28 mouse cellular contexts compared by ENCODE assay signal in the genomic region with DNA sequence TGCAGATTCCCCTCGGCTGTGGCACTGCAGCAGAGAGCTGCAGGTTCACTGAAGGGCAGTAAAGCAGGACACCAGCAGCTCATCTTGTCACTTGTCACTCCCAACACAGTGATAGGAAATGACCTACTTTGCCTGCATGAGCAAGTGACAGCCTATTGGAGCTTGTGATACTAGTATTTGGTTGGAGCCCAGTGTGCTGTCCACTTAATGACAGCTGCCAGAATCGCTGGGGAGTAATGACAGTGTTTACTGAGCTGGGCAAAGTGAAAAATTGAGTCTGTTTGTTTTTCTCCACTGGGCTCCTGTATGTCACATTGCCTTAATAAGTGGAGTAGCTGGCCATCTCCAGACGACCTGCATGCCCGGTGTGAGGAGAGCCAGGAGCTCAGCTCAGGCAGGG. TPM values are rescaled to one million over a fixed set of nuclear protein-coding genes. Genes with fewer than 3 reads are reported as not detected.
DNase-seq lines count a peak whose midpoint lies in the region; ATAC-seq and TF ChIP-seq lines count a peak whose summit lies in the region.
"Had no signal": no experiment of that assay in that cellular context is flagged by ENCODE, and none has a peak within 500 bp of the region (broad histone marks: within the 10 kb centered on the region; RNA-seq: fewer than 3 reads in every experiment).

No protein-coding gene starts in this region.

- no peak for ATAC-seq in heart, embryonic 11.5 days (replicated peaks; ENCODE audit: insufficient number of reproducible peaks, low FRiP score, low TSS enrichment)
- ATAC-seq in heart, embryonic 13.5 days (ENCODE audit: extremely low read depth, insufficient number of reproducible peaks, low FRiP score, low TSS enrichment), result no peak
- ATAC-seq: activated CD4-positive, CD25-positive, alpha-beta regulatory T cell, adult 4 months; CD4-positive, CD25-positive, alpha-beta regulatory T cell, adult 4 months; forebrain, embryonic 15.5 days; hindbrain, postnatal 0 days; inflammation-experienced regulatory T-cells, adult 6 months; intestine, embryonic 16.5 days had no signal

- no peaks in the 10 kb centered on the region for H3K79me2 ChIP-seq in heart, adult 2 months (replicated peaks; ENCODE audit: control insufficient read depth, insufficient read depth, low read length)

- peak in 1 of 2 experiments; percentile 35 for DNase-seq in heart, adult 2 months
- DNase-seq in heart, postnatal 25 days (ENCODE audit: low spot score), result no peak
- peak; percentile 37 for DNase-seq in retina, postnatal 1 day
- DNase-seq in retina, embryonic 14.5 days (ENCODE audit: low spot score), result no peak
- DNase-seq: adrenal gland, adult 8-10 months; adrenal gland, postnatal 25 days; cerebellum, adult 18-20 months; cerebellum, postnatal 10 days; cerebellum, postnatal 36 days; embryo, embryonic 11 days; gastrocnemius, postnatal 25 days; heart, postnatal 4 days; kidney, adult 18-20 months had no signal

- no peak overlapping the region for H3K9ac ChIP-seq in heart, adult 2 months (ENCODE audit: low read depth, low read length)
- H3K9ac ChIP-seq in heart, embryonic 11.5 days (ENCODE audit: low read depth, low read length), result no peak overlapping the region
- H3K9ac ChIP-seq in heart, embryonic 13.5 days, result no peak overlapping the region
- H3K9ac ChIP-seq: embryonic facial prominence, embryonic 13.5 days; forebrain, embryonic 12.5 days; forebrain, embryonic 15.5 days; heart, embryonic 12.5 days; hindbrain, embryonic 14.5 days had no signal

- no peak overlapping the region for H3K4me3 ChIP-seq in heart, adult 2 months
- H3K4me3 ChIP-seq in heart, embryonic 11.5 days (ENCODE audit: low read depth, low read length), result no peak overlapping the region
- H3K4me3 ChIP-seq in heart, embryonic 13.5 days, result no peak overlapping the region
- H3K4me3 ChIP-seq: embryonic facial prominence, embryonic 10.5 days; embryonic facial prominence, embryonic 13.5 days; erythroblast, embryonic 14.5 days; forebrain, embryonic 12.5 days; forebrain, embryonic 15.5 days; heart, embryonic 12.5 days had no signal

- no peak for TF ChIP-seq POLR2A in heart, adult 2 months (IDR thresholded peaks at IDR 0.05; ENCODE audit: insufficient read depth, low read depth, low read length)

- H3K27ac ChIP-seq in heart, adult 2 months, result peak overlapping the region; percentile 53
- H3K27ac ChIP-seq in heart, embryonic 11.5 days (ENCODE audit: low read depth, low read length), result no peak overlapping the region
- H3K27ac ChIP-seq in heart, embryonic 13.5 days (replicated peaks), result peak overlapping the region; percentile 2; the same call in 1 of the 2 replicates
- H3K27ac ChIP-seq: embryonic facial prominence, embryonic 10.5 days; embryonic facial prominence, embryonic 13.5 days; forebrain, embryonic 12.5 days; forebrain, embryonic 15.5 days; hindbrain, embryonic 14.5 days; hindbrain, postnatal 0 days had no signal

- intact Hi-C loops in heart, adult 2 months (cut with DNase I), result loop anchor here (10.0 kb wide), 1 partner anchor 265 kb away; a partner anchor contains a TSS
- intact Hi-C loops in heart, postnatal 25 days (cut with DNase I), result no loop called here

- TF ChIP-seq EP300 in heart, adult 2 months (IDR thresholded peaks at IDR 0.05; ENCODE audit: insufficient read depth, low read depth, low read length), result 0 out of 2 replicates have a peak, but pooled peaks have one; percentile 13

- H3K36me3 ChIP-seq in heart, adult 2 months (ENCODE audit: control insufficient read depth, insufficient read depth, low read length), result no peaks in the 10 kb centered on the region
- H3K36me3 ChIP-seq in heart, embryonic 11.5 days (ENCODE audit: control insufficient read depth, insufficient read depth, low read length), result peaks cover 31% of the 10 kb centered on the region
- peaks cover 100% of the 10 kb centered on the region for H3K36me3 ChIP-seq in heart, embryonic 13.5 days

- TF ChIP-seq CTCF in heart, adult 2 months (IDR thresholded peaks at IDR 0.05), result no peak

- H3K4me2 ChIP-seq in heart, embryonic 11.5 days, result no peak overlapping the region
- H3K4me2 ChIP-seq in heart, embryonic 13.5 days, result no peak overlapping the region
- H3K4me2 ChIP-seq: embryonic facial prominence, embryonic 13.5 days; forebrain, embryonic 12.5 days; forebrain, embryonic 15.5 days; heart, embryonic 12.5 days; hindbrain, embryonic 14.5 days had no signal

- no peaks in the 10 kb centered on the region for H3K9me3 ChIP-seq in heart, embryonic 11.5 days (replicated peaks; ENCODE audit: control insufficient read depth, low read length)
- H3K9me3 ChIP-seq in heart, embryonic 13.5 days, result no peaks in the 10 kb centered on the region
- H3K9me3 ChIP-seq: embryonic facial prominence, embryonic 10.5 days; embryonic facial prominence, embryonic 13.5 days; forebrain, embryonic 12.5 days; forebrain, embryonic 15.5 days; heart, embryonic 12.5 days had no signal

- WGBS in heart, adult 2 months, result 53% methylated on average over 4 of the region's 4 CpGs
- WGBS in heart, embryonic 11.5 days (ENCODE audit: insufficient replicate concordance), result 61% methylated on average over 4 of the region's 4 CpGs
- 61% methylated on average over 4 of the region's 4 CpGs for WGBS in heart, embryonic 13.5 days

- no peaks in the 10 kb centered on the region for H3K27me3 ChIP-seq in heart, adult 2 months (ENCODE audit: control insufficient read depth, insufficient read depth, low read length)
- no peaks in the 10 kb centered on the region for H3K27me3 ChIP-seq in heart, embryonic 11.5 days (ENCODE audit: control insufficient read depth, insufficient read depth, low read length)
- H3K27me3 ChIP-seq in heart, embryonic 13.5 days (replicated peaks), result no peaks in the 10 kb centered on the region
- H3K27me3 ChIP-seq: embryonic facial prominence, embryonic 13.5 days; forebrain, embryonic 12.5 days; forebrain, embryonic 15.5 days; heart, embryonic 12.5 days had no signal

- H3K4me1 ChIP-seq in heart, adult 2 months (ENCODE audit: control insufficient read depth, insufficient read depth, low read length), result no peaks in the 10 kb centered on the region
- H3K4me1 ChIP-seq in heart, embryonic 11.5 days (ENCODE audit: control insufficient read depth, insufficient read depth, low read length), result peaks cover 9% of the 10 kb centered on the region
- peaks cover 25% of the 10 kb centered on the region for H3K4me1 ChIP-seq in heart, embryonic 13.5 days
- H3K4me1 ChIP-seq: embryonic facial prominence, embryonic 13.5 days; forebrain, embryonic 12.5 days; forebrain, embryonic 15.5 days had no signal

RNA-seq across cellular contexts. Expression of a gene that starts 8.6 kb away (rescaled TPM):
- 1 to 10 TPM; 1.7 to 4.3 TPM for total RNA-seq in heart, adult 2 months (2021)
- polyA plus RNA-seq in heart, adult 2 months (2012; rRNA removed), result 3.7 and 5.8 TPM in 2 replicates
- 73.7 and 77.8 TPM in 2 replicates for polyA plus RNA-seq in heart, embryonic 11.5 days (2014; fragmentation: Nextera tagmentation; extraction: Ambion mirVana)
- polyA plus RNA-seq in heart, embryonic 13.5 days (2015; fragmentation: Nextera tagmentation; extraction: Ambion mirVana), result 64.3 and 67.7 TPM in 2 replicates
- 1 to 10 TPM; 2.9 to 6.0 TPM for total RNA-seq in heart, postnatal 25 days (2021)

RNA-seq across cellular contexts. Expression of a gene that starts 23.1 kb away (rescaled TPM):
- total RNA-seq in heart, adult 2 months (2021), result 100 to 1,000 TPM in 1 of 2 experiments, 10 to 100 TPM in 1; 91.4 to 101 TPM
- polyA plus RNA-seq in heart, adult 2 months (2012; rRNA removed), result 130 and 197 TPM in 2 replicates
- polyA plus RNA-seq in heart, embryonic 11.5 days (2014; fragmentation: Nextera tagmentation; extraction: Ambion mirVana), result 77.0 and 88.9 TPM in 2 replicates
- 74.2 and 79.3 TPM in 2 replicates for polyA plus RNA-seq in heart, embryonic 13.5 days (2015; fragmentation: Nextera tagmentation; extraction: Ambion mirVana)
- total RNA-seq in heart, postnatal 25 days (2021), result 10 to 100 TPM; 98.6 to 98.9 TPM

RNA-seq across cellular contexts. Expression of a gene that starts 33.6 kb away (rescaled TPM):
- under 1 TPM in 1 of 2 experiments, not detected in 1; 0.05 TPM for total RNA-seq in heart, adult 2 months (2021)
- polyA plus RNA-seq in heart, adult 2 months (2012; rRNA removed), result 0.02 TPM in 1 of 2 replicates, not detected in the other
- polyA plus RNA-seq in heart, embryonic 11.5 days (2014; fragmentation: Nextera tagmentation; extraction: Ambion mirVana), result 0.15 and 0.19 TPM in 2 replicates
- polyA plus RNA-seq in heart, embryonic 13.5 days (2015; fragmentation: Nextera tagmentation; extraction: Ambion mirVana), result 0.07 and 0.13 TPM in 2 replicates
- total RNA-seq in heart, postnatal 25 days (2021), result not detected
- total RNA-seq: MEL had no signal
- polyA plus RNA-seq: erythroblast, embryonic 14.5 days had no signal
